Mouse (Mus musculus): ENCODE measurements around the gene Gm4131.

The Gm4131 gene

DNA sequence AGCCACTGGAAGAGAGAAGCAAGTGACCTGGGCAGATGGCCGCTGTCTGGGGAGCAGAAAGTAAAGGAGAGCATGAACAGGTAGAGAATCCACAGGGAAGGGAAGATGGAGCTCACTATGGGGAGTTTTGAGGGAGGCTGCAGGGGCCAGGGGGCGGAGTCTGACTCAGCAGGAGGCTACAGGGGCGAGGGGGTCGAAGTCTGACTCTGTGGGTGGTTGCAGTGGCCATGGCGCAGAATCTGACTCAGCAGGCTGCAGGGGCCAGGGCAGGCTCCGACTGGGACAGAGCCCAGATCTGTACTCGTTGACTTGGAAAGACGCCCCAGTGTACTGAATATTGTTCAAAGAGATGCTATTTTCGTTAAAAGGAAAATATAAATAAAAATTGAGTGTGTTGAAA is 101.8 kb downstream of the Gm4131 start:
- no peak for DNase-seq (ENCODE audit: extremely low read depth, low read depth, low spot score)

DNA sequence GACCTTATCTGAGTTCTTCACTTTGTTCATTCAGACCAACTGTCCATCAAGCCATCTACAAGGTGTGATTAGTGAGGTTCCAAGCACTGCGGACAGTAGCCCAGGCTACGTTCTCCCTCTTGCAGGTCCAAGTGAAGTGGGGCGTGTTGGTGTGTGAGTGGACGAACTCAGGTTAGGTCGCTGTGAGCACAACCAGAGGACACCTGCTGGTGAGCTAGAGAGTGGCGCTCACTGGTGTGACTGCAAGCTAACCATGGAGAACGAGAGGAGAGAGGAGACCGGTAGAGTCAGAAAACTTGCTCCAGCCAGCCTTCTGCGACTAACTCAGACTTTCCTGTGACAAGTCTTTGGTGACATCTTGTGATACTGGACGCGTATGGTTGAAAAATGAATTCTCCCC is 107.2 kb downstream of the Gm4131 start:
- no peak for DNase-seq (ENCODE audit: extremely low read depth, low read depth, low spot score)

DNA sequence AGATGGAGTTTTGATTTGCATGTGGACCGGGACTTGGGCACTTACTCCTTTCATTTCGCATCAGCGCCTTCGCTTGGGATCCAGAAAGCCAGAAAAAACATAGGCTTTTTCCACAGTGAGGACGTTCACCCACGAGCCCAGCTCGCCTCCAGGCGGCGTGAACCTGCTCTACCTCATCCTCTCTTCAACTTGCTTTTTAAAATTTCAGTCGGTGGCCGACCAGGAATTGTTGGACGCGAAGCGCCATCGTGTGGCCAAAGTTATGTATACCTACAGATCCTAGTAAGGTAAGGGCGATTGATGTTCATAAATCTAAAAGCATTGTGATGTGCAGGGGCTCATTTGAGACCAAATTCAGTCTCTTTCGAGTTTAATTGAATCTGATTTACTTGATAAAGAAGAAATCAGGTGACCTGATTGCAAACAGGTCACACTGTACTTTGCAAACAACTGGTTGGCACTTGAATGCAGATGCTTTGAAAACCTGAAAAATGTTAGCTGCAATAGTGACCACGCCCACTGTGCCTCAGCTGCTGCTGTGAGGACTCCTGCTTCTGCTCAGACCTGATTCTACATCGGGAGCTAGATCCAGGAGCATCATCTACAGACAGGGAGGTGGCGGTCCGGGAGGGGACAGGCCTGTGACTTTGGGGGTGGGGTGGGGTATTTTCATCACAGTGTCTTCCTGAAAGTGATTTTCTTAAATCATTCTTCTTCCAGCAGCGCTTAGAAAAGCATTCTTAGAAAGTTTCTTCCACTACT is 109.1 kb downstream of the Gm4131 start:
- DNase-seq (ENCODE audit: extremely low read depth, low read depth, low spot score) = no peak

DNA sequence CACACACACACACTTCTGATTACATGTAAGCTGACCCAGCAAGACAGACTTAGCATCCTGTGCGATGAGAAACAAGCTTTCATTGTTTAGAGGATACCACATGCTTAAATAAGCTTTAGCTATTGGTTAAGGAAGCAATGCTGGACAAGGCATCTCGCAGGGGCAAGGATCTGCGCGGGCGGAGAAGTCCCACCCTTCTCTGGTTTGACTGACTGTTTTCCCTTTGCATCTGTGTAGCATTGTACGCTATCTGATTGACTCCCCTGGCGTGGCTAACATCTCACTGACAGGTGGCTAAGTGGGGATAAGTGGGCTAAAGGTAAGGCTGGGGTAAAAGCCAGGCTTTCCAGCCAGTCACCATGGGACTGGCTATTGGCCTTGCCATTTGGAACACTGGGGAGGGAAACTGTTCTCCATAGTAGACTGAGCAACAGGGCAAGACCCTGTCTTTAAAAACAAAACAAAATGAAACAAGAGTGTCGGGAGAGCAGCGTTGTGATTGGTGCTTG is 110.4 kb downstream of the Gm4131 start, which contains the start of gene Gucy1b2:
TSS of gene Gucy1b2 (minus strand) at position 51 of the 509 bp plus-strand sequence.
- DNase-seq (ENCODE audit: extremely low read depth, low read depth, low spot score) = no peak

DNA sequence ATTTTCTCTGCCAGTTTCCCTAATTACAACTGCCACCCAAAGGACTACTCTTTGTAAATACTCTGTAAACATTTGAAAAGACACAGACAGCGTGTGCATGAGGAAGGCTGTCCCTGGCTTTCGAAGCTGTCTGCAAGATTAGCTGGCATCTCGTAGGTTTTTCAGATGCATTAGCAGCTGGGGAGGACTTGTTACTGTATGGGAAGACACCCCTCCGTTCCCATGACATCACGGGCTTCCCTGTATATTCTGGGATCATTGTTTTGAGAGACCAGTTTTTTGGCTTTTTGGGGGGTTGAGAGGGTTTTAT is 111.2 kb downstream of the Gm4131 start:
- no peak for DNase-seq (ENCODE audit: extremely low read depth, low read depth, low spot score)

DNA sequence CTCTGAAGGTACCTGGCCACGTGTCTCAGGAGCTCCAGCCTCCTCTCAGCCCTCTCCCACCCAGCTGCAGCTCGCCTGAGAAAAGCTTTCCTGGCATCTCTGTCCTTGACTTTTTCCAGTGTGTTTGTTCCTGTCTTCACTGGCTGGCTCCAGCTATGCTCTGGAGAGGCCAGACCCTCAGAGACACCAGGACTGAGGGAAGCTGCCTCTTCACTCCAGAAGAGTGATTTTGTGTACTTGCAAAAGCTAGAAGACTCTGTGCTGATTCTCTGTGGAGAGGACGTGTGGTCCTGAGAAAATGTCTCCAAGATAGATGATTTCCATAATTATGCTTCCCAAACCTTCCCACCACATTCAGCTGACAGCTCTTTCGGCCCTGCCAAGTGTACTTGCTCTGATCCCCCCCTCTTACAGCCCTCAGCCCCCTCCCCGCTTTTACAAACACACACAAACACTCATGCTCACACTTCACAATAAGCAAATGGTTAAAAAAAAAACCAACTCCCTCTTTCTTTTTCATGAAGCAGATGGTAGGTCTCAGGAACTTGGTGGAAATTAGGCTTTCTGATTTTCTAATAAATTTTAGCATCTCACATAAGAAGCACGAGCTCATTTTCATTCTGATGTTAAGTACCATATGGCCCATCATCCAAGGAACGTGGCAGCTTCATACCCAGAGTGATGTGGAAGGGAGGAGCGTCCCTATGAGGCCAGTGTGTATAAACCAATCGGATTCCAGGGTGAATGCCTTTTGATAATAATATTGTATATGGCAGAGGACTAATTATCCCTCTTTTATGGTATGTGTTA is 111.8 kb downstream of the Gm4131 start:
- no peak for DNase-seq (ENCODE audit: extremely low read depth, low read depth, low spot score)

DNA sequence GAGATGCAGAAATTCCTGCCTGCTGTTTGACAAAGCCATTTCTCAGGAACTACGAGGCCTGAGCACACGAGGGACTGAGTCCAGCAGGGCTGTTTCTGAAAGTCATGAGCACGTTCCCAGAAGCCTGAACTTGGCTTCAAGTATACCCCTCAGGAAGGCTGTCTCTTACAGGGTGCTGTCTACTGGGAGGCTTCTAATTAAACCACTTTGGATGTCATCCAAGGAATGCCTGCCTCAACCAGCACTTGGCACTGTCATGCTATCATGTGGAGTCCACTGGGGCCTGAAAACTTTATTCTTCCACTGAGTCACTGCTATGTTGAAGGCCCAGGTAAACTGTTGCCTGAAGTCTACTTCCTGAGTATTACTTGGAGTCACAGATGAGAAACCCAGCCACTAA is 112.6 kb downstream of the Gm4131 start:
- DNase-seq (ENCODE audit: extremely low read depth, low read depth, low spot score) = peak; percentile 36

DNA sequence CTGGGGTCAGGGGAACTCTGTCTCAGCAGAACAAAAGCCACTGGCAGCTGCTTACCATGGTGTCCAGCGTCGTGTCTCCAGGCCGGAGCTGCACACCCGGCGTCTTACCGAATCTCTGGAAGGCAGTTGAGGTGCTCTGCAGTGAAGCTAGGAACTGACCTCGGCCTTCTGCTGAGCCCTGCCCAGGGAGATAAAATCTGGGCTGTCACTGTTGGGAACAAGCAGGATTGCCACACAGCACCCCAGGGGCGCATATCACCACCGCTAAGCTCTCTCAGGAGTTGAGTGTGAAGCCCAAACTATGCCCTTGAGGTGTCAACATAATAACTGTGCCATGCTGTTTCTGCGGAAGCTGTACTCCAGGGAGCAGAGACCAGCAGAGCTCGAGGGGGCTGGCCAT is 113.4 kb downstream of the Gm4131 start:
- peak; percentile 30 for DNase-seq (ENCODE audit: extremely low read depth, low read depth, low spot score)

DNA sequence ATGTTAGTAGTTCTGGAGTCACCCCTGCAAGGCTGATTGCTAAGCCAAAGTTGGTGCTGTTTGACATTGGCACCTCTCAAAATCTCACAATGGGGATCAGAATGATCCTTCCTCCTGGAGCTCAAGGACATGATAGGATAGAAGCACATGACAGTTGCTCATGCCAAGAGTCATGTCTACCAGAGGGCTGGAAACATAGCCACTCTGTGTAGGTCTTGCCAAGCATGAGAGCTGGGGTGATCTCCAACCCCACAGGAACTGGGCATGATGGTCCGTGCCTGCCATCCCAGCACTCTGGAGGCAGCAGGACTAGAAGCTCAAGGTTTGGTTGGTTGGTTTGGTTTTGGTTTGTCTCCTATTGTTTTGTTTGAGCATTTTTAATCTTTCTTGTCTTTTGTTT is 116.0 kb downstream of the Gm4131 start:
- no peak for DNase-seq (ENCODE audit: extremely low read depth, low read depth, low spot score)

DNA sequence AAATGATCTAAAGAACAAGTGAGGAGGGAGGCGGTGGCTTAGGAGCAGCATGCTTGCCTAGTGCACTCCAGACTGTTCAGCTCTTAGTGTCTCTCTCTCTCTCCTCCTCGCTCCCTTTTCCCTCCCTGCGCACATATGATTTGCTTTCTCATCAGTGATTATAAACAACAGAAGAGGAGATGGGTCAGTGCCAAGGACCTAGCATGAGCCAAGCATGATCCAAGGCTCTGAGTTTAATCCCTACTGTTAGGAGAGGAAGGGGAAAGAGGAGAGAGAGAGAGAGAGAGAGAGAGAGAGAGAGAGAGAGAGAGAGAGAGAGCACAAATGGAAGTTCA is 119.5 kb downstream of the Gm4131 start:
- DNase-seq (ENCODE audit: extremely low read depth, low read depth, low spot score) = no peak

DNA sequence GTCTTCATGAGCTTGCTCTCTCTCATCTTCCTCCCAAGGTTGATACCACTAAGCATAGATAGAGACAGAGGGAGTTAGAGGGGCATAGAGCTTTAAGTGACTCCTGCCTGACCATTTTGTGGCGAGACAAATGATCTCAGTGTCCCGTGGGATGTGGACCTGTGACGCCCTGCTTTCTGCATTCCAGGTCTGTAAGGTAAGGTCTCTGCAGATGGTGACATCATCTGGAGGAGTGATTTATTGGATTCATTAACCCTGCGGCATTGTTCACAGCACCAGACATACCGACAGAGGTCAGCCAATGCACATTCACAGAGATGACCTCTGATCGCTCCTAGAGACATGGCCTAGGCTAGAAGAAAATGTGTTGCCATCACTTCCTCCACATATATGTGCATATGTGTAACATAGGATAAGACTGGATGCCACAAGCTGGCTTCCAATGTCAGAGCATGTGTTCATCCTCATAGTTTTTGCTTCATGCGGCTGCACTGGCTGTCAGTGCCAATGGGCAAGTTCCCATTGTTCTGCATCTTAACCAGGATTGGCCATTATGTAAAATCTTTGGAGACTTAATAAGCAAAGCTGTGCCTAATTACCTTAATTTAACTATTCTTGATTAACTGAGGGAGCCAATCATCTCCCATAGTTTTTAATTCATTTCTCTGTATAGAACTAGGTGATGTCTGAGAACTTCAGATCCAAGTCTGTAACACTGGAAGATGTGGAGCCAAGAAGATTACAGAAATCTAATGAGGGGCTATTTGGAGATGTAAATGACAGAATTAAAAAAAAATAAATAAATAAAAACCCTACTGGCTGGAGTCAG is 120.1 kb downstream of the Gm4131 start:
- no peak for DNase-seq (ENCODE audit: extremely low read depth, low read depth, low spot score)

DNA sequence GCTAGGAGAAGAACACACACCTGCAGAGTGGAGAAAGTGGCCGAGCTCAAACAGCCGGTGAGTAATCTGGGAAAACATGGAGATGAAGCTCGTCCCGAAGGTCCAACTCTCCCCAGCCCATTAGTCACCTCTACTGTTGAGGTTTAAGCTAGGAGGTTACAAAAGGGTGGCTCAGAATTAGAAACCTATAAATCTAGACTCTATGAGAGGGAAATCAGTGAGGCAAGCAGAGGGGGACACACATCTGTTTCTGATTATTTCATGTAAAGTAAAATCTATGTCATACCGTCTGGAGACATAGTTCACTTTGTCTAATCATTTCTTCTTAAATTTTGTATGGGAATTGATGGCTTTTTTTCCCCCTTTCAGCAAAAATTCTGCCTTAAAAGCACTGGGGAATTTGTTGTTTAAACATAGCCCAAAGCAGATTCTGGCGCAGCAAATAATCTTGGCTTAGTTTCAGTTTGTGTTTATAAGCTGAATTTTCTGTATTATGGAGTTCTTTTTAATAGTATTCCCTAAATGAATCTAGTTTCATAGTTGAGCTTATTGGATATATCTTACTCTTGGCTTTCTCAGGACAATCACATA is 122.8 kb downstream of the Gm4131 start:
- no peak for DNase-seq (ENCODE audit: extremely low read depth, low read depth, low spot score)

DNA sequence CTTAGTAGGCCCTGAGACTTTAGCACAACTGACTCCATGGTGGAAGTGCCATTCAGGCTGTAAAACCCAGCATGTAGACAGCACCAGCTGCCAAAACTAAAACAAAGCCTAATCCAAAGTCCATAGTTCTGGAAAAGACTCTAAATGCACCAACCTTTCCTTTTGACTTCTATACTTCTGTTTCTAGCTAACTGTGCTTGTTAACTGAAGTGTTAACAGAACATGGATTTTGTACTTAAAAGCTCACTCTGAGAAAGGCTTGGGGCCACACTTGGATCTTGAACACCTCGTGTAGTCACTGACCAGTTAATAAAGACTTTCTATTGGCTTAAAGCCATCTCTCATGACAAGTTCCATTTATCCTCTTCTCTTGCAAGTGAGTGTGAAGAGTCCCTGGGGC is 123.8 kb downstream of the Gm4131 start:
- no peak for DNase-seq (ENCODE audit: extremely low read depth, low read depth, low spot score)

DNA sequence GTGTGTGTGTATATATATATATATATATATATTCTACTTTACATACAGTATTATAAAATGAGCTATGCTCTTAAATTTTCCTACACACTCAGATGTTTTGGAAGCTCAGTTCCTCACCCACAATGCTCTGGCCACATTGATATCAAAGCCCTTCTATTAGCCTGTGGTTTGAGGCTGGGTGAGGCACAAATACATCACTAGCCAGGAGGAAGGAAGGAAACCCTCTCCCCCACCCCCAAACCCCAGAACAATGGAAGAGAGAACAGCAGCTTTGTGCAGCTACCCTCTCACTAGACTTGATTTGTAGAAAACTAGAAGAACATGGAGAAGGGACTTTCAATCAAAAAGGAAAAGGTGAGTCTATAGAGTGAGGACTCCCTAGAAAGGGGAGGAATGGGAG is 126.7 kb downstream of the Gm4131 start:
- no peak for DNase-seq (ENCODE audit: extremely low read depth, low read depth, low spot score)

DNA sequence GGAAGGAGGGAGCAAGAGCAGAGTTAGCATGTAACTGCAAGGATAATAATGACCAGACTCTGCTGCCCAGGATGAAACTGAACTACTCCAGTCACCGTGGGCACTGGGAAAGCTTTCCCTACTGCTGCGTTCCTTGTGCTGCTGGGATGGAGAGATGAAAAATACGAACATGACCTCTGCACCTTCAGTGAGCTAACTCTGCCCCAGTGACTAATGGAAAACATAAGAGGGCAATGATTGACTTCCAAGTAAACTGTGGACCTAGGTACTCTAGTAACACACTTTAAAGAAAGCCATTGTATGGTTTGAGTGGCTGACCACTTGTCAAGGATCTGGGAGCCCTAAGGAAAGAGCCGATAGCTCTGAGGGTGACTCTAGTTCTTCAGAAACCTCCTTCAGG is 128.5 kb downstream of the Gm4131 start:
- DNase-seq (ENCODE audit: extremely low read depth, low read depth, low spot score) = no peak

DNA sequence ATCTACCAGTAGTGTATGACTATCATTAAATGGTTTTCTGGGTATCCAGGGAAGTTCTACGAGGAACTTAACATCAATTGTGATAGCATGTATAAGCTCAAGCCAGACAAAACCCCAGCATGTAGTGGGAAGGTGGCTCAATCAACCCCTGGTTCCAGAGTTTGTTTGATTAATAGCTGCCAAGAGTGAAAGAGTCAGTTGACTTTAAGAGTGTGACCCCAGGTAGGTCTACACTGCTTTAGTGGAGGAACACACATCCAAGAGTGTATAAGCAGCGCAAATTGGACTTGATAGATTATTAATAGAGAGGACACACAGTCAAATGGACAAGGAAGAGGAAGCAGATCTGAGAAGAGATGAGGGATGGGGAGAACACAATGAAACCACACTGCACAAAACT is 128.9 kb downstream of the Gm4131 start:
- DNase-seq (ENCODE audit: extremely low read depth, low read depth, low spot score) = no peak

DNA sequence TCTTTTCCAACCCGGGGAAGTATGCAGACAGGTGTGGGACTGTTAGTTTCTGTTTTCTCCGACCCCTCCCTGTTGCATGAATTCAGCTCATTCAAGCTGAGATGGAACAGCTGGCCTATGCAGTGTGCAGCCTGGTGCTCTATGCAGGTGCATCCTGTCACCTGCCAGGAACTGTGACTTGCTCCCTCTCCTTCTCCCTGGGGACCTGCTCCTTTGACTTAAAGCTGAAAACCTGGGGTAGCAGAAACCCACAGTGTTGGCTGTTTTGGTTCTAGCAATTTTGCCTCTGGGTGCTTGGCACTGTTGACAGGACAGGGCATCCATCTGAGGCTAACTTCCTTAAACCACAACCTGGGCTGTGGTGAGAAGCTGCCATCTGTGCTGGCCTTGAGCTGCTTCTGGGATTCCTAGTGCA is 141.4 kb downstream of the Gm4131 start:
- DNase-seq (ENCODE audit: extremely low read depth, low read depth, low spot score) = no peak

DNA sequence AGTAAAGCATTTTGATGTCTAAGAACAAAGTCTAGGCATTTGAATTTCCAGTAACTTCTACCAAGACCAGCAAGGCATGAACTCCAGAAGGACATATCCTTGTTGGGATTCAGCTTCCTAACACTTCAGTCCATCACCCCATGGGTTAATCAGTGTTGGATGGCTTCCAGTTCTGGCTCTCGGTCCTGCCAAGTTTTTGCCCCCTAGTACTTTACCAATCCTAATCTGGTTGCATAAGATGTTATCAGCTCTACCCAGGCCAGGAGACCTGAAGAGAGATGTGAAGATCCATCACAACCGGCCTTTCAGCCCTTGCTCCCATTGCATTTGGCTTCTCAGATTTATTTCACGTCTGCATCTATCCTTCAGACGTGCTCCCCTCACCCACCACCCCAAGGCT is 144.5 kb downstream of the Gm4131 start:
- no peak for DNase-seq (ENCODE audit: extremely low read depth, low read depth, low spot score)

DNA sequence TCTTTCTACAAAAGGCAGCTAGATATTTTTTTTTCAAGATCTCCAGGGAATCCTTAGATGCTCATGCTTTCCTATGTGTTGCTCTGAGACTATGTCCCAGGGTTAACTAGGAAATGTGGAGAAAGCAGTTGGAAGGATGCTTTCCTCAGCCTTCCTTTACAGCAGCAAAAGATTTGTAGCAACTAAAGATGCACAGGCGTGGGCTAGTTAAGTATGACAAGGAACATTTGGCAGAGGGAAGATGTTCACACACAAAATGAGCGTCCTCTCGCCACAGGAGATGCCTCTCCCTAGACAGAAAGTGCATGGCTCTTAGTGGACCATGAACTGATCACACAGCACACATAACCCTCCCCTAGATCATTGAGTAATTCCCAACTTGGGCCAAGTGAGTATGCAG is 149.2 kb downstream of the Gm4131 start:
- no peak for DNase-seq (ENCODE audit: extremely low read depth, low read depth, low spot score)

DNA sequence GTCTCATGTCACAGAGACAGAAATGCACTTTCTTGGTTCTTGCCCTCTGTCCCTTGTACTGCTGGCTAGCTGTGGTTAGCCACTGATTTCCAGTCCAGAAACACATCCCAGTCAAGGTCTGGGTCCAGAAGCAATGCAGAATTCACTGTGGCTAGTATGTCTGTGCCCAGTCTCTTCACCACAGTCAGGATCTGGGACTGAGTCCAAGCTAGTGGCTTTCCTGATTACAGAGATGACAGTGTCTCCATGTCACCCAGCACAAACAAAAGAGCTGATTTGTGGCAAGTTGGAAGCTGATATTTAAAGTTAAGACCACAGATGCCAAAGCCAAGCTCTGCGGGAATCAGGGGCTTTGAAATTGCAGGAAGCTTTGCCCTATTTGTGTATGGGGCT is 150.0 kb downstream of the Gm4131 start:
- no peak for DNase-seq (ENCODE audit: extremely low read depth, low read depth, low spot score)

DNA sequence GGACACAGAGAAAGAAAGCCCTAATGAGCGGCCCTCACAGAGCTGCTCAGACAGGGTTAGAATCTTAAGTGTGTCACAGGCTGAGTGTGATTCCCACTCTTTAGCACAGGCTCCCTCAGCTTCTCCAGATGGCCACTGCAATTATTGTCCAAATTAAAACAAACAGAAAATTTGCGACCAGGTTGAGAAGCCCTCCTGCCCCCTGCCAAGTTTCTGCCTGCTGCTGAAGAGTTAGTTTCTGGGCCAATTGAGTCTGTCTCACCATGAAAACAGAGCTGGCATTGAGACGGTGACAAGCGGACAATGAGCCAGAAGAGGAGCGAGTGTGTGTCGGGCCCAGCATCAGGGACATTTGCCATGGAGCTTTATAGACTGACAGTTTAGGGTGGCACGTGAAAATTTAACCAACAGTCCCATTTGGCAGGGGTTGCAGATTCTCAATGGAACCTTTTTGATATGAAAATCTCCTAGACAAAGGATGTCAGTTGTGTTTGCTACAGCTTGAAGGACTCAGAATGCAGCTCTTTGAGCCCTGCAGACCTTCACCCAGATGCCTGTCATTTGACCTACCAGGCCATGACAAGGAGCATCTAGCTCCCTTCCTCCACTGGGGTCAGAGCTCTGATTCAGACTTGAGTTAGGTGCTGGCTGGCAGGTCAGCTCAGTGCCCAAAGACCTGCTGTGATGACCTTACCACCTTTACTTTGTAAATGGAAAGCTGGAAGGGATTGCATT is 150.5 kb downstream of the Gm4131 start:
- DNase-seq (ENCODE audit: extremely low read depth, low read depth, low spot score) = no peak
